Mouse (Mus musculus) right cerebral cortex, postnatal 4 days (tissue): ENCODE results near the gene Gm49396.

Experiments used
- DNase-seq: peaks from one replicate; pipeline ENCODE4 v3.0.0-alpha.2; 2022

Gene Gm49396

GRCm38 (mm10) chr7:30588676-30589434 lies 25.7 kb downstream of the Gm49396 start, which contains the start of gene Kmt2b:
Kmt2b (minus strand) TSS chr7:30588726.
- peak; percentile 91 for DNase-seq

- peak; percentile 96 for DNase-seq
Observed at GRCm38 (mm10) chr7:30589435-30590301, 26.5 kb downstream of the Gm49396 start.

GRCm38 (mm10) chr7:30590927-30591604 lies 27.9 kb downstream of the Gm49396 start:
- DNase-seq = no peak

DNA sequence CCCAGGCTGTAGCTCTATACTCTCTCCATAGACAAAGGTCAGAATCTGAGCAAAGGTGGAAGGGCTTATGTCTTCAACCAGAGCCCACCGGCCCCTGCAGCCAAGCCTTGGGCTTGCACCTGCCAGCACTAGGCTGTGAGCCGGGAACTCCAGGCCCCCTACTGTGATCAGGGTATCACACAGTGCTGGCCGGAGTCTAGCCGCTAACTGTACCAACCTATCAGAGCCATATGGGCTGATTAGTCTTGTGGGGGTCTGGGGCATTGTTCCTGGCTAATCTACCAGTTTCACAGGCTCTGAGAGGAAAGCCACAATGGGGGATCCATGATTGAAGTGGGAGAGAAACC lies 28.4 kb downstream of the Gm49396 start:
- DNase-seq = no peak

GRCm38 (mm10) chr7:30592772-30593423 lies 29.8 kb downstream of the Gm49396 start:
- DNase-seq = no peak

DNA sequence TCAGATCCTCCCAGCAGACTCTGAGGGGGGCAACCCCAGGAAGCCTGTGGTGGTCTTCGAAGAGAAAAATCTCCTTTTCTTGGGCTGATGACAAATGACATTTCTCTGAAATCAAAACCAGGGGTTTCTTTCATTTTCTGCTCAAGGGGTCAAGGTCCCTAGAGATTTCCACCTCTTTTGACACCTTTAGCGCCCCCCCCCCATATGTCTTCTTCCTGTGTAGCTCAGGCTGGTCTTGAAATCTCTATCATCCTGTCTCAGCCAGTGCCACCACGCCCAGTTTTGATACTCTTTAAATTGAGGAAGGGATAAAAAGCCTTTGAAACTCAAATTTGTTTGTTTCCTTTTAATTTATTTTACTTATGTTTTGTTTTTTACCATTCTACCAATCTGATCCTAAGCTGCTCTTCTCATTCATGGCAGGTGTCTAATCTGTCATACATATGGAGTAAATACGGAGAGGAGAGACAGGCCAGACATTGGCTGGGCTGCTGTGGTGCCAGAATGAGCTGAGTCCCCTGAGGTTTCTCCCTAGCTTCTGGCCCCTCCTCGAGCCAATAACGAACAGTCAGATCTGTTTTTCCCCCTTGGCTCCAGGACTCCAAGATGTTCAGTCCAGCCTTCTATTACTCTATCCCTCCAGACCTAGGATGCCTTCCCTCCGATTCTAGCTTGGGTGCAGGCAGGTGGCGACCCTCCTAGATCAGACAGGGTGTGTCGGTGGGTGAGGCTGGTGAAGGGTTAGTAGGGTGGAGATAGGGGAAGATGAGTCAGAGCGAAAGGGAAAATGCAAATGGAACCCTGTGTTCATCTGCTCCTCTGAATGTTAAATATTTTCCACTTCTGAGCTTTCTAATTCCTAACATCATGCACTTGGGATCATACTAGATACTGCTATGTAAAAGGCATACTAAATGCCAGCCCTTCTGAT lies 30.7 kb downstream of the Gm49396 start:
- DNase-seq = no peak

GRCm38 (mm10) chr7:30594510-30595024 lies 31.4 kb downstream of the Gm49396 start:
- DNase-seq = no peak

GRCm38 (mm10) chr7:30596093-30596492 lies 32.9 kb downstream of the Gm49396 start:
- no peak for DNase-seq

- no peak for DNase-seq
Observed at GRCm38 (mm10) chr7:30596811-30597210, 33.7 kb downstream of the Gm49396 start.

- DNase-seq = no peak
Observed at GRCm38 (mm10) chr7:30598786-30599185, 35.6 kb downstream of the Gm49396 start, which contains the start of gene Zbtb32. Zbtb32 (minus strand) TSS chr7:30598909.

GRCm38 (mm10) chr7:30599933-30600353 lies 36.8 kb downstream of the Gm49396 start:
- peak; percentile 88 for DNase-seq

DNA sequence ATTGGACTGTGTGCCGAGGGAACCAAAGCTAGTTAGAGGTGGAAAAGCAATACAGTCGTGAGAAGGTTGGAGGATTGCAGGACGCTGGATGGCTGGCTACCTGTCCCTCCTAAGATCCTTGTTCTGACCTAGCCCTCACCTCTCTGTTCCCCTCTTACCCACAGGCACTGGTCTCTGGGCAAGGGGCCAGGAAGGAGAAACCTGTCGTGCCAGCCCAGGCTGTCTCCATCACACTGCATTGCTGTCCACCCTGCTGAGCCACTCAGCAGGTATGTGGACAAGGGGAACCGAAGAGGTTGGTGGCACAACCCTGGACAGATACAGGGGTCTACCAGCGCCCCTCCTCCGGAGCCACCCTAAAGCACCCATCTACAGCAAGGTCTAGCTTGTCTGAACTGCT lies 37.5 kb downstream of the Gm49396 start:
- no peak for DNase-seq

- no peak for DNase-seq
Observed at GRCm38 (mm10) chr7:30602583-30602982, 39.4 kb downstream of the Gm49396 start.

GRCm38 (mm10) chr7:30604424-30604823 lies 41.3 kb downstream of the Gm49396 start:
- no peak for DNase-seq

GRCm38 (mm10) chr7:30604944-30605343 lies 41.8 kb downstream of the Gm49396 start:
- no peak for DNase-seq

- DNase-seq = no peak
Observed at GRCm38 (mm10) chr7:30607706-30608309, 44.7 kb downstream of the Gm49396 start.

DNA sequence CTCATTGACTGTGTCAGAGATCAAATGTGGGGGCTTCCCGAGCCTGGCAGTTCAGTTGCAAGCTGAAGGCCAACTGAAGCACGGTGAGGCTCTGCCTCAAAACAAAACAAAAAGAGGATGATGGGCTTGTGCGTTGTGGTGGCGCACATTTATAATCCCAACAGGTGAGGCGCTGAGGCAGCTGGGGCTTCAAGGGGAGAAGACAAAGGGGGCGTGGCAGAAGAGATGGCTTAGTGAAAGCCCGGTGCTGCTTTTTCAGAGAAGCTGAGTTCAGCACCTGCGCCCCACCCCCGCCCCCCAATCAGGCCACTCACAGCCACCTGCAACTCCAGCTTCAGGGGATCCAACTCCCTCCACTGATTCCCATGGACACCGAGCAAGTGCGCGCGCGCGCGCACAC lies 45.3 kb downstream of the Gm49396 start:
- DNase-seq = no peak

- no peak for DNase-seq
Observed at GRCm38 (mm10) chr7:30610043-30610442, 46.9 kb downstream of the Gm49396 start.

DNA sequence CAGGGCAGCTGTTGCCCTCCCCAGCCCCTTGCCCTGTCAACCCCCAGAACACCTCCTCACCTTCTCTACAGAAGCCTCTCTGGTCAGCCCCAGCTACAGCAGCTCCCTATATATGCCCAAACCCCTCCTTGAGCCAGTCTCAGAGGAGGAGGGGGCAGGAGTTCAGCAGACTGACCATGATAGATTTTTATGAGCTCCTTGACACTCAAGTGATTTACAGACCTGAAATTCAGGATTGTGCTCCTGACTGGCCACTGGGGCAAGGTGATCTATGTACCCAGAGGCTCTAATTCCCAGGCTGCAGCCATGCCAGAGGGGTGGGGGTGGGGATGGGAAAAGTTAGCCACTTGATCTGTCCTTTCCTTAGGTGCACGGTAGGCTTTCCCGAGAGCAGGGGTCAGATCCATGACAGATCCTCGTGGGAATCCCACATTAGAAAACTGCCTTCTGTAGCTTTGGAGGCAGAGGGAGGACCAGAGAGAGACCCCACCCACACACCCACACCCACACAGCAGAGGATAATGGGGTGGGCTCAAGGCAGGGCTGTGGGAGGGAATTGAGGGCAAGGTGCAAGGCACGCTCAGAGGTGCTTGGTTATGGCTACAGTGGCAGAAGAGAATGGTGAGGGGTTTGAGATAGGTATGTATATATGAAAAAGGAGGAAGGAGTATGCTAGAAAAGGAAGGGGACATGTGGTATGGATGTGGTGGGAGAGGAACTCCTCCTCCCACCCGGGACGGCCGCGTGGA lies 49.7 kb downstream of the Gm49396 start, which contains the start of gene Upk1a:
TSS of gene Upk1a (minus strand) at position 194 of the 749 bp plus-strand sequence.
- DNase-seq = no peak

DNA sequence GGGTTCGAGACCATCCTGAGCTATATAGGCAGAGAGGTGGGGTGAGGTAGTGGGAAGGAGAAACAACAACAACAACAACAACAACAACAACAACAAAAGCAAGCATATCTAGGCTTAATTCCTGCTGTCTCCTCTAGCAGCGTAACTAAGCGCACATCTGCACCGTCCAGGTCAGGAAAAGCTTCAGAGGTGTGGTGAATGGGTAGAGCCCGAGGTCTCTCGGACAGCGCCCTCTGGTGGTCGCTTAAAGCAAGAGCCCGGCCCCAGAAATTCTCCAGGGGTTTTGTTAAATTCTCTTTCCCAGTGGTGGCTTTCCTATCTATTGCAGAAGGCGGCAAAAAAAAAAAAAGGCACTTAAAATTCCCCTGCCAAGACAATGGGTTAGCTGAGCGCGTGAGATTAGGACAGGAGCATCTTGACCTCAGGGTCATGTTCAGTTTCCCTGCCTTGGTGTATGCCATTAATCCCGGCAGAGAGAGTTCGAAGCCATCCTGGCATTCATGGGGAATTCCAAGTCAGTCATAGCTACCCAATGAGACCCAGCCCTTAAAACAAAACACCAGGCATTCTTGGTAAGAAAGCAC lies 50.5 kb downstream of the Gm49396 start:
- DNase-seq = peak; percentile 64
